Mouse (Mus musculus) MEL (cell line): ENCODE measurements around the gene Kif26a. TPM values are rescaled to one million over a fixed set of nuclear protein-coding genes. Genes with fewer than 3 reads are reported as not detected.

Source experiments
- DNase-seq: peaks from one replicate; pipeline ENCODE4 v3.0.0; 2011; ENCODE audit warnings: low read depth, low spot score
- H3K27ac ChIP-seq: 2 replicates; pipeline ENCODE4 v1.5.1; 2012; ENCODE audit warnings: low read depth, mild to moderate bottlenecking, control low read depth, low read length, moderate library complexity; ENCODE audit not compliant: control insufficient read depth
- H3K27me3 ChIP-seq, 2 experiments: fragments of 150-350 bp in 1 of 2; sonication (generic) in 1 of 2; 2 replicates each; pipeline ENCODE4 v1.6.1; 2012; ENCODE audit warnings: low read length in 2 of 2, mild to moderate bottlenecking in 2 of 2, improper control_type of control experiment in 1 of 2, moderate library complexity in 1 of 2; ENCODE audit not compliant: insufficient read depth in 2 of 2, control insufficient read depth in 1 of 2
- H3K36me3 ChIP-seq, 2 experiments: 2 replicates each; pipeline ENCODE4 v1.6.1; 2012 to 2014; ENCODE audit warnings: low read length in 2 of 2, improper control_type of control experiment in 1 of 2, inconsistent platforms in 1 of 2, mild to moderate bottlenecking in 1 of 2; ENCODE audit not compliant: insufficient read depth in 2 of 2, control insufficient read depth in 1 of 2
- H3K4me1 ChIP-seq, 2 experiments: fragments of 150-350 bp in 1 of 2; sonication (generic) in 1 of 2; 2 replicates each; pipeline ENCODE4 v1.6.1; 2012; ENCODE audit warnings: low read length in 2 of 2, improper control_type of control experiment in 1 of 2, mild to moderate bottlenecking in 1 of 2; ENCODE audit not compliant: insufficient read depth in 2 of 2, control insufficient read depth in 1 of 2
- H3K4me3 ChIP-seq, 2 experiments: fragments of 150-350 bp in 1 of 2; sonication (generic) in 1 of 2; 2 replicates each; pipeline ENCODE4 v1.5.1; 2012; ENCODE audit warnings: low read depth in 2 of 2, low read length in 2 of 2, mild to moderate bottlenecking in 2 of 2, moderate library complexity in 2 of 2, control low read depth in 1 of 2, improper control_type of control experiment in 1 of 2; ENCODE audit not compliant: control insufficient read depth in 1 of 2, insufficient read depth in 1 of 2
- H3K79me2 ChIP-seq: 2 replicates; pipeline ENCODE4 v1.6.1; 2012; ENCODE audit warnings: mild to moderate bottlenecking, low read length, moderate library complexity; ENCODE audit not compliant: control insufficient read depth, poor library complexity, insufficient read depth
- H3K9ac ChIP-seq: 2 replicates; pipeline ENCODE4 v1.6.1; 2012; ENCODE audit warnings: low read depth, mild to moderate bottlenecking, control low read depth, low read length, moderate library complexity; ENCODE audit not compliant: control insufficient read depth, poor library complexity, severe bottlenecking
- H3K9me3 ChIP-seq: fragments of 150-350 bp; sonication (generic); replicated peaks from 2 replicates; pipeline ENCODE4 v1.6.1; 2012; ENCODE audit warnings: mild to moderate bottlenecking, low read length, improper control_type of control experiment, moderate library complexity; ENCODE audit not compliant: insufficient read depth
- BHLHE40 ChIP-seq: IDR thresholded peaks from 2 replicates; pipeline ENCODE4 v1.6.1; 2012; ENCODE audit warnings: low read depth, mild to moderate bottlenecking, inconsistent platforms, low read length, improper control_type of control experiment, borderline replicate concordance
- CHD2 ChIP-seq: IDR thresholded peaks from 2 replicates; pipeline ENCODE4 v1.6.1; 2011; ENCODE audit warnings: low read length, improper control_type of control experiment
- ELF1 ChIP-seq: IDR thresholded peaks from 2 replicates; pipeline ENCODE4 v1.6.1; 2014; ENCODE audit warnings: low read depth, mild to moderate bottlenecking, inconsistent platforms, low read length, improper control_type of control experiment, moderate library complexity
- EP300 ChIP-seq, 2 experiments: IDR thresholded peaks; 2 replicates each; pipeline ENCODE4 v1.6.1; 2011; ENCODE audit warnings: improper control_type of control experiment in 2 of 2, low read length in 2 of 2, low read depth in 1 of 2, mild to moderate bottlenecking in 1 of 2
- ETS1 ChIP-seq: IDR thresholded peaks from 2 replicates; pipeline ENCODE4 v1.6.1; 2012; ENCODE audit warnings: low read depth, mild to moderate bottlenecking, inconsistent platforms, low read length, improper control_type of control experiment, moderate library complexity
- GABPA ChIP-seq: IDR thresholded peaks from 2 replicates; pipeline ENCODE4 v1.6.1; 2012; ENCODE audit warnings: low read depth, mild to moderate bottlenecking, inconsistent platforms, low read length, improper control_type of control experiment, moderate library complexity
- GATA1 ChIP-seq: IDR thresholded peaks from 2 replicates; pipeline ENCODE4 v1.6.1; 2011; ENCODE audit warnings: low read depth, low read length, improper control_type of control experiment
- HCFC1 ChIP-seq: IDR thresholded peaks from 2 replicates; pipeline ENCODE4 v1.6.1; 2012; ENCODE audit warnings: low read depth, mild to moderate bottlenecking, inconsistent platforms, low read length, improper control_type of control experiment, moderate library complexity
- MXI1 ChIP-seq: IDR thresholded peaks from 2 replicates; pipeline ENCODE4 v1.6.1; 2011; ENCODE audit warnings: mild to moderate bottlenecking, low read depth, low read length, improper control_type of control experiment
- NELFE ChIP-seq: IDR thresholded peaks from 2 replicates; pipeline ENCODE4 v1.6.1; 2011; ENCODE audit warnings: low read depth, low read length, improper control_type of control experiment
- NRF1 ChIP-seq: IDR thresholded peaks from 2 replicates; pipeline ENCODE4 v1.6.1; 2014; ENCODE audit warnings: low read depth, mild to moderate bottlenecking, inconsistent platforms, low read length, improper control_type of control experiment, moderate library complexity; ENCODE audit not compliant: poor library complexity, insufficient read depth, severe bottlenecking
- POLR2A ChIP-seq, 2 experiments: IDR thresholded peaks; 2 replicates each; pipeline ENCODE4 v1.6.1; 2011 to 2012; ENCODE audit warnings: low read length in 2 of 2, mild to moderate bottlenecking in 2 of 2, control low read depth in 1 of 2, improper control_type of control experiment in 1 of 2, low read depth in 1 of 2, moderate library complexity in 1 of 2; ENCODE audit not compliant: control insufficient read depth in 1 of 2, insufficient read depth in 1 of 2, poor library complexity in 1 of 2
- RAD21 ChIP-seq: IDR thresholded peaks from 2 replicates; pipeline ENCODE4 v1.6.1; 2011; ENCODE audit warnings: mild to moderate bottlenecking, low read depth, low read length, improper control_type of control experiment
- RCOR1 ChIP-seq: IDR thresholded peaks from 2 replicates; pipeline ENCODE4 v1.6.1; 2012; ENCODE audit warnings: low read depth, mild to moderate bottlenecking, inconsistent platforms, low read length, improper control_type of control experiment
- TAL1 ChIP-seq: IDR thresholded peaks from 2 replicates; pipeline ENCODE4 v1.6.1; 2012; ENCODE audit warnings: mild to moderate bottlenecking, inconsistent platforms, low read length, moderate library complexity, mixed read lengths
- TBP ChIP-seq: IDR thresholded peaks from 2 replicates; pipeline ENCODE4 v1.8.0; 2011; ENCODE audit warnings: low read depth, low read length, improper control_type of control experiment
- TCF12 ChIP-seq: IDR thresholded peaks from 2 replicates; pipeline ENCODE4 v1.6.1; 2014; ENCODE audit warnings: low read depth, mild to moderate bottlenecking, inconsistent platforms, low read length, improper control_type of control experiment, moderate library complexity
- ZC3H11A ChIP-seq: IDR thresholded peaks from 2 replicates; pipeline ENCODE4 v1.6.1; 2012; ENCODE audit warnings: low read depth, mild to moderate bottlenecking, inconsistent platforms, low read length, improper control_type of control experiment
- ZNF384 ChIP-seq: IDR thresholded peaks from 2 replicates; pipeline ENCODE4 v1.6.1; 2012; ENCODE audit warnings: low read depth, mild to moderate bottlenecking, inconsistent platforms, low read length, improper control_type of control experiment
- polyA plus RNA-seq, 2 experiments: library from polyadenylated mRNA; stranded (reverse) in 1 of 2; unstranded in 1 of 2; fragments of >175 nt in 1 of 2; fragments of >200 nt in 1 of 2; gene quantifications; 2 replicates each; pipeline versions ENCODE4 v1.2.1 to v1.2.4; 2012; ENCODE audit warnings: low replicate concordance in 2 of 2, low read depth in 1 of 2; ENCODE audit not compliant: insufficient read length in 2 of 2, insufficient read depth in 1 of 2, missing spikeins in 1 of 2
- total RNA-seq: library from RNA; depleted of rRNA; stranded (reverse); fragments of 300-350 nt; gene quantifications from 2 replicates; pipeline ENCODE4 v1.2.3, GENCODE M21; 2012

The Kif26a gene
- total and polyA plus RNA-seq, 3 experiments, result 4.8 to 6.9 TPM; not detected in 1

GRCm38 (mm10) chr12:112113710-112114109, 32.3 kb upstream of the Kif26a start (continued):
- TF ChIP-seq POLR2A (IDR thresholded peaks at IDR 0.05; ENCODE audit: control insufficient read depth in 1 of 2, insufficient read depth in 1 of 2, low read depth in 1 of 2, low read length in 2 of 2, poor library complexity in 1 of 2) (no peak), ELF1 (no peak), ETS1 (no peak), GABPA (no peak), GATA1 (no peak), TBP (no peak), CHD2 (no peak), TCF12 (no peak), TAL1 (no peak)

GRCm38 (mm10) chr12:112117006-112117405, 29.0 kb upstream of the Kif26a start:
- Histone ChIP-seq H3K27me3 (no peaks in the 10 kb centered on the region), H3K9me3 (peaks cover 2% of the 10 kb centered on the region; the same call in 1 of the 2 replicates)
- TF ChIP-seq ZNF384 (no peak), CHD2 (no peak), RCOR1 (no peak), NRF1 (no peak), NELFE (no peak), ETS1 (no peak), BHLHE40 (no peak), RAD21 (no peak), HCFC1 (no peak)

GRCm38 (mm10) chr12:112117649-112118048, 28.4 kb upstream of the Kif26a start:
- no peak for TF ChIP-seq ETS1
- TF ChIP-seq RCOR1, result no peak
- no peak for TF ChIP-seq EP300 (IDR thresholded peaks at IDR 0.05; ENCODE audit: low read depth in 1 of 2, low read length in 2 of 2)
- TF ChIP-seq ZC3H11A, result no peak
- TF ChIP-seq HCFC1, result no peak
- no peak for TF ChIP-seq TCF12
- TF ChIP-seq MXI1, result no peak
- DNase-seq, result no peak
- H3K79me2 ChIP-seq, result no peaks in the 10 kb centered on the region
- H3K9me3 ChIP-seq, result peaks cover 2% of the 10 kb centered on the region; the same call in 1 of the 2 replicates
- no peak overlapping the region for H3K4me3 ChIP-seq
- no peaks in the 10 kb centered on the region for H3K4me1 ChIP-seq
- no peaks in the 10 kb centered on the region for H3K36me3 ChIP-seq
- H3K9ac ChIP-seq, result no peak overlapping the region
- H3K27ac ChIP-seq, result no peak overlapping the region
- H3K27me3 ChIP-seq, result no peaks in the 10 kb centered on the region

More at GRCm38 (mm10) chr12:112117006-112117405, 29.0 kb upstream of the Kif26a start:
- no peaks in the 10 kb centered on the region for H3K36me3 ChIP-seq
- H3K4me1 ChIP-seq, result no peaks in the 10 kb centered on the region
- no peak for DNase-seq
- H3K4me3 ChIP-seq, result no peak overlapping the region
- H3K9ac ChIP-seq, result no peak overlapping the region
- no peak overlapping the region for H3K27ac ChIP-seq
- no peaks in the 10 kb centered on the region for H3K79me2 ChIP-seq
